Mouse (Mus musculus): ENCODE results near the gene Krt81. TPM values are rescaled to one million over a fixed set of nuclear protein-coding genes. Genes with fewer than 3 reads are reported as not detected.

Gene Krt81
- polyA plus RNA-seq, 1 experiment from 2014 or later, result not detected

- H3K4me2 ChIP-seq (ENCODE audit: low read depth, low read length), result no peak overlapping the region
- no peak overlapping the region for H3K27ac ChIP-seq (ENCODE audit: low read length)
- H3K4me3 ChIP-seq (ENCODE audit: low read length), result no peak overlapping the region
- 65% methylated on average over 16 of the region's 16 CpGs for WGBS
- no peaks in the 10 kb centered on the region; the same call in 1 of the 2 replicates for H3K9me3 ChIP-seq (replicated peaks; ENCODE audit: control insufficient read depth, low read length)
- ATAC-seq (replicated peaks; ENCODE audit: extremely low read depth, insufficient read depth, low FRiP score), result no peak
- H3K36me3 ChIP-seq (ENCODE audit: control insufficient read depth, insufficient read depth), result no peaks in the 10 kb centered on the region
- H3K27me3 ChIP-seq (ENCODE audit: control insufficient read depth, insufficient read depth, low read length), result no peaks in the 10 kb centered on the region
- no peaks in the 10 kb centered on the region for H3K4me1 ChIP-seq (ENCODE audit: control insufficient read depth, insufficient read depth, low read length)
- no peak overlapping the region for H3K9ac ChIP-seq (ENCODE audit: low read length)
Measured at GRCm38 (mm10) chr15:101458361-101458930, 5.1 kb downstream of the Krt81 start.

- no peaks in the 10 kb centered on the region; the same call in 1 of the 2 replicates for H3K9me3 ChIP-seq (replicated peaks; ENCODE audit: control insufficient read depth, low read length)
- no peak overlapping the region for H3K4me3 ChIP-seq (ENCODE audit: low read length)
- H3K27ac ChIP-seq (ENCODE audit: low read length), result no peak overlapping the region
- H3K4me2 ChIP-seq (ENCODE audit: low read depth, low read length), result no peak overlapping the region
- no peaks in the 10 kb centered on the region for H3K36me3 ChIP-seq (ENCODE audit: control insufficient read depth, insufficient read depth)
- ATAC-seq (replicated peaks; ENCODE audit: extremely low read depth, insufficient read depth, low FRiP score), result no peak
- no peaks in the 10 kb centered on the region for H3K4me1 ChIP-seq (ENCODE audit: control insufficient read depth, insufficient read depth, low read length)
- 89% methylated on average over 6 of the region's 6 CpGs for WGBS
- H3K9ac ChIP-seq (ENCODE audit: low read length), result no peak overlapping the region
- no peaks in the 10 kb centered on the region for H3K27me3 ChIP-seq (ENCODE audit: control insufficient read depth, insufficient read depth, low read length)
Measured at GRCm38 (mm10) chr15:101455891-101456290, 7.7 kb downstream of the Krt81 start.

GRCm38 (mm10) chr15:101455292-101455691 is 8.3 kb downstream of the Krt81 start:
- Histone ChIP-seq H3K9ac (ENCODE audit: low read length) (no peak overlapping the region), H3K9me3 (replicated peaks; ENCODE audit: control insufficient read depth, low read length) (no peaks in the 10 kb centered on the region; the same call in 1 of the 2 replicates), H3K4me2 (ENCODE audit: low read depth, low read length) (no peak overlapping the region), H3K4me1 (ENCODE audit: control insufficient read depth, insufficient read depth, low read length) (no peaks in the 10 kb centered on the region), H3K36me3 (ENCODE audit: control insufficient read depth, insufficient read depth) (no peaks in the 10 kb centered on the region), H3K27ac (ENCODE audit: low read length) (no peak overlapping the region), H3K4me3 (ENCODE audit: low read length) (no peak overlapping the region), H3K27me3 (ENCODE audit: control insufficient read depth, insufficient read depth, low read length) (no peaks in the 10 kb centered on the region)
- 71% methylated on average over 2 of the region's 2 CpGs for WGBS
- ATAC-seq (replicated peaks; ENCODE audit: extremely low read depth, insufficient read depth, low FRiP score), result no peak

DNA sequence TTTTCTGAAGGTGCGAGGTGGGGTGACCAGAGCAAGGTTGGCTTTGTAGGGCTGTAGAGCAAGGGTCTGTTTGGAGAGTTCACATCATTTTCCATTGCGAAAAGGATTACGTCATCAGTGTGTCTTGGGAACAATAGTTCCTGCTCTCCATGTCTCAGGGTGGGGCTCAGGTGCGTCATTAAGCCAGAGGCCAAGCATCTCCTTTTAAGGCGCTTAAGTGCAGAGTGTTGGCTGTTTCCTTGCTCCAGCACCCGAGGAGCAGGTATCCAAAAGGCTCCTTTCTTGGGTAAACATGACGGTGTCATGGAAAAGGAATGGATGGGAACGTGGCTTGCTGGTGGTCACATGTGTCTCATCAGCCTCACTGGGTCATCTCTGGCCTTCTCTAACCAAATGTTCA is 8.8 kb downstream of the Krt81 start:
- H3K4me2 ChIP-seq (ENCODE audit: low read depth, low read length), result no peak overlapping the region
- no peak overlapping the region for H3K27ac ChIP-seq (ENCODE audit: low read length)
- ATAC-seq (replicated peaks; ENCODE audit: extremely low read depth, insufficient read depth, low FRiP score), result no peak
- 80% methylated on average over 8 of the region's 8 CpGs for WGBS
- H3K4me1 ChIP-seq (ENCODE audit: control insufficient read depth, insufficient read depth, low read length), result no peaks in the 10 kb centered on the region
- H3K36me3 ChIP-seq (ENCODE audit: control insufficient read depth, insufficient read depth), result no peaks in the 10 kb centered on the region
- no peak overlapping the region for H3K4me3 ChIP-seq (ENCODE audit: low read length)
- no peaks in the 10 kb centered on the region for H3K27me3 ChIP-seq (ENCODE audit: control insufficient read depth, insufficient read depth, low read length)
- H3K9ac ChIP-seq (ENCODE audit: low read length), result no peak overlapping the region
- H3K9me3 ChIP-seq (replicated peaks; ENCODE audit: control insufficient read depth, low read length), result no peaks in the 10 kb centered on the region; the same call in 1 of the 2 replicates

DNA sequence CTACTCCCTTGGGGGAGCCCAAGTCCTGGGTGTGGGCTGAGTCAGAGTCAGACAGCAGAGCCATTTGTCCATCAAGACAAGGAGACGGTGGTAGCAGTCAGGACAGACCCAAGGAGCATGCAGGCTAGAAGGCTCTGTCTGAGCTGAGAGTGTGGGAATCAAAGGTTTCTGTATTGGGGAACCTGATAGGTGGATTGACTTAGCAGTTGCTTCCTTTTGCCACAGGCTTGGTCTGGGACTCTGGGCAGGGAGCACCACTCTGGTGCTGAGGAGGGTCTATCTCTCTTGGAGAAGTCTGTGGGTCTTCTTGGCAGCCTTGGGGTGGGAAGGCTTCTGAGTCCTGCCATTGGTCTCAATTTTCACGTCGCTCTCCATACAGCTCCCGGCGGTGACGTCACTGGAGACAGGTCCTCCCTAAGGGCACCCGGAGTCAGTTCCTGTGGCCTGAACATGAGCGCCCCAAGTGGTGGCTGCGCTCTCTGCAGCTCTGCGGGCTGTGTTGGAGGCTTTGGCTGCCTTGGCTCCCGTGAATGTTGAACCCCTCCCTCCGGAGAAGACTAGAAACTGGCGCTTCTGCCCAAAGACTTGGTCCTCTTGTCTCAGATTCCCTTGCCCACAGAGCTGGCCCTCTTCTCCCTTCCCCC is 10.3 kb downstream of the Krt81 start:
- Histone ChIP-seq H3K4me3 (ENCODE audit: low read length) (no peak overlapping the region), H3K36me3 (ENCODE audit: control insufficient read depth, insufficient read depth) (no peaks in the 10 kb centered on the region), H3K4me2 (ENCODE audit: low read depth, low read length) (peak overlapping the region; percentile 38), H3K9ac (ENCODE audit: low read length) (no peak overlapping the region), H3K9me3 (replicated peaks; ENCODE audit: control insufficient read depth, low read length) (no peaks in the 10 kb centered on the region; the same call in 1 of the 2 replicates), H3K27me3 (ENCODE audit: control insufficient read depth, insufficient read depth, low read length) (no peaks in the 10 kb centered on the region), H3K27ac (ENCODE audit: low read length) (no peak overlapping the region), H3K4me1 (ENCODE audit: control insufficient read depth, insufficient read depth, low read length) (no peaks in the 10 kb centered on the region)
- WGBS, result 5% methylated on average over 13 of the region's 13 CpGs
- peak; percentile 70; the same call in 1 of the 2 replicates for ATAC-seq (replicated peaks; ENCODE audit: extremely low read depth, insufficient read depth, low FRiP score)

- H3K4me1 ChIP-seq (ENCODE audit: control insufficient read depth, insufficient read depth, low read length), result no peaks in the 10 kb centered on the region
- no peak within 1 kb of the TSS for H3K9ac ChIP-seq (ENCODE audit: low read length)
- no peak within 1 kb of the TSS for H3K27ac ChIP-seq (ENCODE audit: low read length)
- no peaks in the 10 kb centered on the region; the same call in 1 of the 2 replicates for H3K27me3 ChIP-seq (ENCODE audit: control insufficient read depth, insufficient read depth, low read length)
- H3K9me3 ChIP-seq (replicated peaks; ENCODE audit: control insufficient read depth, low read length), result no peaks in the 10 kb centered on the region
- no peaks in the 10 kb centered on the region for H3K36me3 ChIP-seq (ENCODE audit: control insufficient read depth, insufficient read depth)
- ATAC-seq (replicated peaks; ENCODE audit: extremely low read depth, insufficient read depth, low FRiP score), result no peak
- H3K4me3 ChIP-seq (ENCODE audit: low read length), result no peak within 1 kb of the TSS
- peak within 1 kb of the TSS; percentile 6; the same call in 1 of the 2 replicates for H3K4me2 ChIP-seq (ENCODE audit: low read depth, low read length)
- WGBS, result 69% methylated on average over 2 of the region's 2 CpGs
Measured at GRCm38 (mm10) chr15:101447444-101447843, 16.1 kb downstream of the Krt81 start, which contains the start of gene Krt88. TSS of gene Krt88 (plus strand) at chr15:101447744.

DNA sequence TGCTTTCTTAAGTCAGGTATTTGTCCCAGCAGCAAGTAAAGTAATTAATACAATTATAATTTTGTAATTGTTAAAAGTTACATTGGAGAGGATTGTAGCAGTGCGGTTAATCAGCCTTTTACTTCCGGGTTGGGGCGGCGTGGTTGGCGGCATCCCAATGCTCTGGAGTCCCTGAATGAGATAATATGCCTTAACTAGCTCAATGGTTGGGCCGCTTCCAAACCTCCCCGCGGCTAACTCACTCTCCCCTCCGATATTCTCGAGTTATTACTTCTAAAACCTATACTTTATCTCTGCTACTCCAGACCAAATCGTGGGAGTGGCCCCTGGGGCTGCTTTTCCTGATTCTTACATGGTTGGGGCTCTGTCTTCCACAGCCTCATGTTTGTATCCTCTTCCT is 17.0 kb downstream of the Krt81 start:
- peak overlapping the region; percentile 6; the same call in 1 of the 2 replicates for H3K4me2 ChIP-seq (ENCODE audit: low read depth, low read length)
- H3K4me3 ChIP-seq (ENCODE audit: low read length), result no peak overlapping the region
- WGBS, result 36% methylated on average over 11 of the region's 11 CpGs
- H3K36me3 ChIP-seq (ENCODE audit: control insufficient read depth, insufficient read depth), result no peaks in the 10 kb centered on the region
- H3K4me1 ChIP-seq (ENCODE audit: control insufficient read depth, insufficient read depth, low read length), result no peaks in the 10 kb centered on the region
- no peak overlapping the region for H3K27ac ChIP-seq (ENCODE audit: low read length)
- ATAC-seq (replicated peaks; ENCODE audit: extremely low read depth, insufficient read depth, low FRiP score), result no peak
- H3K9me3 ChIP-seq (replicated peaks; ENCODE audit: control insufficient read depth, low read length), result no peaks in the 10 kb centered on the region
- H3K27me3 ChIP-seq (ENCODE audit: control insufficient read depth, insufficient read depth, low read length), result no peaks in the 10 kb centered on the region; the same call in 1 of the 2 replicates
- no peak overlapping the region for H3K9ac ChIP-seq (ENCODE audit: low read length)

GRCm38 (mm10) chr15:101440837-101441236 is 22.7 kb downstream of the Krt81 start:
- no peak overlapping the region for H3K4me3 ChIP-seq (ENCODE audit: low read length)
- H3K27me3 ChIP-seq (ENCODE audit: control insufficient read depth, insufficient read depth, low read length), result peaks cover 30% of the 10 kb centered on the region
- no peak overlapping the region for H3K27ac ChIP-seq (ENCODE audit: low read length)
- H3K9ac ChIP-seq (ENCODE audit: low read length), result no peak overlapping the region
- H3K4me1 ChIP-seq (ENCODE audit: control insufficient read depth, insufficient read depth, low read length), result no peaks in the 10 kb centered on the region
- 68% methylated on average over 4 of the region's 4 CpGs for WGBS
- H3K4me2 ChIP-seq (ENCODE audit: low read depth, low read length), result no peak overlapping the region
- no peak for ATAC-seq (replicated peaks; ENCODE audit: extremely low read depth, insufficient read depth, low FRiP score)
- H3K36me3 ChIP-seq (ENCODE audit: control insufficient read depth, insufficient read depth), result no peaks in the 10 kb centered on the region
- H3K9me3 ChIP-seq (replicated peaks; ENCODE audit: control insufficient read depth, low read length), result no peaks in the 10 kb centered on the region

DNA sequence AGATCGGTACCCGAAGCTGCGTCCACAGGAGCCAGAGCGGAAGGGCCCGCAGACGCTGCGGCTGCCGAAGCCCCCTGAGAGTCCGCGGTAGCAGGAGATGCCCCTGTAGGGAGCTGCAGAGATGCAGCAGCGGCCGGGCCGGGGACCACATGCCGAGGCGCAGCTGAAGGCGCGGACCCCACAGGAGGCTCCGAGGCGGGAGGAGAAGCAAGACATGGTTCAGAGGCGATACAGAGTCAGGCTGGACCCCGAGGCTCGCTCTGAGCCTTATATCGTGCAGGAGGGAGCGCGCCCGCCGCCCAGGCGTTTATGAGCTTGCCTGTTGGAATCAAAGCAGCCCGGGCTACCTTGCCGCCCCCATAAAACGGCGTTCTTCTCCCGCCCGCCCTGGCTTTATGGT is 25.0 kb downstream of the Krt81 start, which contains the start of gene Krt87:
Gene Krt87, minus strand, starts transcription at position 250 of the 400 bp plus-strand sequence.
- Histone ChIP-seq H3K9me3 (replicated peaks; ENCODE audit: control insufficient read depth, low read length) (no peaks in the 10 kb centered on the region), H3K9ac (ENCODE audit: low read length) (no peak within 1 kb of the TSS), H3K27me3 (ENCODE audit: control insufficient read depth, insufficient read depth, low read length) (peaks cover 30% of the 10 kb centered on the region), H3K36me3 (ENCODE audit: control insufficient read depth, insufficient read depth) (no peaks in the 10 kb centered on the region), H3K4me1 (ENCODE audit: control insufficient read depth, insufficient read depth, low read length) (no peaks in the 10 kb centered on the region), H3K4me3 (ENCODE audit: low read length) (0 out of 2 replicates have a peak within 1 kb of the TSS, but pooled peaks have one; percentile 9), H3K27ac (ENCODE audit: low read length) (no peak within 1 kb of the TSS), H3K4me2 (ENCODE audit: low read depth, low read length) (peak within 1 kb of the TSS; percentile 32; the same call in 1 of the 2 replicates)
- no peak for ATAC-seq (replicated peaks; ENCODE audit: extremely low read depth, insufficient read depth, low FRiP score)
- WGBS, result 5% methylated on average over 34 of the region's 34 CpGs

Data from heart, embryonic 16.5 days (tissue).